Mouse (Mus musculus): ENCODE results near the gene Asah2. TPM values are rescaled to one million over a fixed set of nuclear protein-coding genes. Genes with fewer than 3 reads are reported as not detected.

Gene Asah2
- polyA plus RNA-seq (2017; shearing (Covaris generic)) = under 1 TPM; 0.27 to 0.64 TPM

DNA sequence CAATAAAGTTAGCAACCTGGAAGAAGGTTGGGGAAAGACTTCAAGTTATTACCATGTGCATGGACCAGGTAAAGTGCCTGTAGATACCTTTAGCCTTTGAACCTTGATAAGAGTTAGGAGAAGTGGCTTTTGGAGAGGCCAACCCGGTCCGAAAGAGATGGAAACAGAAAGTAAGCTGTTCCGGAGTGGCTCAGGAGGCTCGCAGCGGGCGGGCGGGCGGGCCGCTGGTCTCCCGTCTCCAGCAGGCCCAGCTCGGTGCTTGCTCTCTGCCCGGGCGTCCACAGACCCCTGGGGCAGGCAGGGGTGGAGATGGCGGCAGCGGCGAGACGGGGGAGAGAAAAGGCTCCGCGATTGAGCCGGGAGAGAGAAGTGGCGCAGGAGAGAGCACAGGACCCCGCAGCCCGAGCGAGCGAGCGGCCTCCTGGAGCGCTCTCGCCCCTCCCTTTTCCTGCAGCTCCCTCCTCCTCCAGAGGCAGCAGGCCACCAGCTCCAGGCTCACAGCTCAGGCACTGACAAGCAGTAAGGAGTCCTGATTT is at the start of gene Asah2:
TSS of gene Asah2 (minus strand) at position 441 of the 536 bp plus-strand sequence.

Other genes with a start within 250 kb of the Asah2 start
- gene A1cf, start 239.4 kb downstream of the Asah2 start, polyA plus RNA-seq (2017; shearing (Covaris generic)) = under 1 TPM in 1 of 2 experiments, not detected in 1; 0.39 TPM

Measured in activated CD4-positive, CD25-positive, alpha-beta regulatory T cell (primary cell).